Mouse (Mus musculus) ovary, postnatal 14 days (tissue): ENCODE data around the gene Nrgn.

Experiments
- DNase-seq: peaks from one replicate; pipeline ENCODE4 v3.0.0; 2022; ENCODE audit warnings: low spot score

The Nrgn gene

DNA sequence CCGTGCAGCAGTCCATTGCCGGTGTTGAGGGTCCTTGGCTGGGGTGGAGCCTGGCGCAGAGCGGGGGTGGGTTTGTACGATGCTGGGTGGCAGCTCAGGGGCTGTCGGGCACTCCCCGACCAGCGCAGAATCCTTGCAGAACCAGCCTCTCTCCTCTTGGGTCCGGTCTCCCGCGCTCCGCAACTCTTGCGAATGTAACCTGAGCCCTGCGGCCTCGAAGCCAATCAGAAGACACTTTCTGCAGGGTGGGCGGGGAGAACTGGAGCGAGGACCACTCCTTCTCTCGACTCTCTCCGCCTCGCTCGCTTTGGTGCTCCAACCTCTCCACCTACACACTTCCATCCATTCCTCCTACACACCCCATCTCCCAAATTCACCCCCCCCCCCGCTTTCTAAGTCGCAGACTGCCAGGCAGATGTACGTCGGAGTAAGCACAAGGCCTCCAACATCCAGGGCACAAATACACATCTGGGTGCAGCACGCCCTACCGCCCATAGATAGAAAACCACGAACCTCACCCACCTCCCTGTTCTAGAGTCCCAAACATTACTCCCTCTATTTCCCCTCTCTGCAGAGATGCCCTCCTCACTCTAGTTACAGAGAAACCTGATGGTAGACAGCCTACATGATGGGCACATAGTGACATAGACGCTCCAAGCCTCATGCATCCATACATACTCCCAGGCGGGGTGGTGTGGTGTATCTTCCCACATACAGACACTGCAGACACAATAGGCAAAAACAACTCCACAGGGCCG is at the start of gene Nrgn:
Gene Nrgn, minus strand, starts transcription at position 369 of the 758 bp plus-strand sequence.
- peak; percentile 76 for DNase-seq

DNA sequence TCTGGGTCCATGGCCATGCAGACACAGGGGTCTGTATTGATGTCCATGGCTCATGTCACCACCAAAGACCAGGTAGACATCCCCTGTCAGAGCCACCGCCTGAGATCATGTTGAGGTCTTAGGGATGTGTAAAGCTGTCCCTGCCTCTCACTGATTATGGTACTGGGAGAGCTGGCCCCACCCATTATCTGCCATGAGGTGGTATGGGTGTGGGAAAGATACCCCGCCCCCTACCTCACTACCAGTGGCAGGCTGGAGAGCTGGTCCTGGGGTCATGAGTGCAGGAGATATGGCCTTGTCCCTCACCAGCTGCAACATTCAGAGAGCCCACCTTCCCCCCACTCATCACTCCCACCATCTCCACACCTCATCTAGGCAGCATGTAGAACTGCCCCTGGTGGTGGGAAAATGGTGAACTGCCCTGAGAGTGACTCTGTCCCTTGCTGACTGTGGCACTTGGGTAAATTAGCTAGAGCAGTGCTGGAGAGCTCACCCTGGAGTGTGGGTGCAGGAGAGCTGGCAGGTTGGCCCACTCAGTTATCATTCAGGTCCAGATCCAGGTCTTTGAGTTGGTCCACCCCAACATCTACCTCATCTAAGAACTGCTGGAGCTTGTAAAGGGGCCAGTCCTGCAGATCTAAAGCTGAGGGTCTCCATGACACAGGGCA is 48.0 kb upstream of the Nrgn start:
- DNase-seq = no peak

DNA sequence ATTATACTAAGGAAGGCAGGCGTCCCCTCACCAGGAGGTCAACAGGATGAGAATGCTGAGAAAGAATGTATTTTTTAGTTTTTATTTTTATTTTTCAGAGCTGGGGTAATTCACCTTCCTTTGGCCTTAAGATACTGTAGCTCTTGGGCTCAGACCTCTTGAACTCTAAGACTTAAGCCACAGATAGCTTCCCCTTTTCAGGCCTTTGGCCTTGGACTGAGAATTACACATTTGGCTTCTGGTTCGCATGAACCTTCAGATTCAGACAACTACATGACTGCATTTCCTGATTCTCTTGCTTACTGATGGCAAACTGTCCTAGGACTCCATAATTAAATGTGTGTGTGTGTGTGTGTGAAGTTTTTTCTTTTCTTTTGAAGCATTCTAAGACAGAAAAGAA is 45.9 kb upstream of the Nrgn start:
- no peak for DNase-seq

DNA sequence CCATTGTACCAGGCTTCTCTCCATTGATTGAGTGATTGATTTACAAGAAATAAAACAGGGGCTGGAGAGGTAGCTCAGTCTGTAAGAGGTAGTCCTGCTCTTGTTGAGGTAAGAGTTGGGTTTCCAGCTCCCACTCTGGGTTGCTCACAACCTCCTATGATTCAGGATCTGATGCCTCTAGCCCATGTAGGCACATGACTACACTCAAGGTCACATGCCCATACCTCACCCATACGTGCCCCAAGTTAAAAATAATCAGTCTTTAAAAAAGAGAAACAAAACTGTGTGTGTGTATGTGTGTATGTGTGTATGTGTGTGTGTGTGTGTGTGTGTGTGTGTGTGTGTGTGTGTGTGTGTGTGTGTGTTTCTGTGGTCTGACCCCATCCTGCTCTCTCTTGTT is 42.9 kb upstream of the Nrgn start:
- no peak for DNase-seq

DNA sequence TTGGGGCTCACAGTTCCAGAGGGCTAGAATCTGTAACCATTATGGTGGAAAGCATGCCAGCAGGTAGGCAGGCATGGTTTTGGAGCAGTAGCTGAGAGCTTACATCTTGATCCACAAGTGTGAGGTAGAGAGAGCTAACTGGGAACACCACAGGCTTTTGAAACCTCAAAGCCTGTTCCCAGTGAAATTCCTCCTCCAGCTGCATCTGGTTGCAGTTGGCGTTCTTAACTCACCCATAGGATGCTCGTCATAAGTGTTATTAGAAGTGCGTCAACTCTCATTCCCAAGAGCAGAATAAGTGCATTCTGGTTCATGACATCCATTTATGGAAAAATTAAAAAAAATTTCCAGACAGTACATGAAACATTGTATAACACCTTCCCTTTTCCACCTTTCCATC is 41.0 kb upstream of the Nrgn start:
- no peak for DNase-seq

DNA sequence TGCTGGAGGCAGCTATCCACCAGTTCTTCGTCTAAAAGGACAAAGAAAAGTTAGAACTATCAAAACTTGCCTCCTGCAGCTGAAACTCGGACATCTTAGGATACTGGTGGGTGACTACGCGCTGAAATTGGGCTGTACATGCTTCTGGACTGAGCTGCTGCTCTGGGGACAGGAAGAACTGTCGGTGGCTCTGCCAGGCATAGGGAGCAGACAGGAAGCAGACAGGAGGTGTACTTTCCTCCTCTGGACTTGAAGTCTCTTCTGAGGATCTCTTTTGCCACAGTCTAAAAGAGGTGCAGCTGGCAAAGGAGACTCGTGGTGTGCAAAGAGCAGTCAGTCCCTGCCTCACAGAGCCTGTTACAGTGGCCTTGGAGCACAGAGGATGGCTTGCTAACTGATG is 39.9 kb upstream of the Nrgn start:
- DNase-seq = no peak

DNA sequence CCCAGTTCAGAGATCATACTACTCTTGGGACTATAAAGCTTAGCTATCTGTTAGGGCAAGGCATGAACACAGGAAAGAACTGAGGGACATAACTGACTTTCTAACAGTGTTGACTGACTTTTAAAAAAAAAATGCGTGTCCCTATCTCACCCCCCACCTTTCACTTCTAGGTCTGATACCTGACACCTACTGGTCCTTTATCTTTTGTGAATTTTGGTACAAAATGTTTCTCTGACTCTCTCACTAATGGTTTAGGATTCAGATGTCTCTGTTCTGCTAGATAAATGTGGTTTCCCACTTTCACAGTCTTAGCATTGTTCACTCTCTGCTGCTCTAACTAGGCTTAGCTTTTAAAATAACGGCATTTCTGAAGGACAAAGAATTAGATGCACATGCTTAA is 39.3 kb upstream of the Nrgn start:
- DNase-seq = no peak

DNA sequence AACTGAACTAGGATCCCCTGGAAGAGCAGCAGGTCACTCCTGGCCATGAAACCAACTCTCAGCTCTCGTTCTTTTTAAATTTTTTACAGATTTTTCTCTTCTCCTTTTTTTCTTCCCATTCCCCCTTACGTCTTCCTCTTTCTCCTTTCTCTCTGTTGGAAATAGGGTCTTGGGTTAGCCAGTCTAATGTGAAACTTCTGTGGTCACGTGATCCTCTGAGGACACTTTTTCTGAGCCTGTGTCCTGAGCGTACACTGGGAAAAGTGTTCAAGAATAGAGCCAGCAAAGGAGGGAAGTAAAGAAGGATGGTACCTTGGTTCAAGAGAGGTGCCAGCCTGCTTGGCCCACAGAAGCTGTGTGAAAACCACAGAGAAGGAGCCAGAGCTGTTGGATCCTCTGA is 37.7 kb upstream of the Nrgn start:
- no peak for DNase-seq

DNA sequence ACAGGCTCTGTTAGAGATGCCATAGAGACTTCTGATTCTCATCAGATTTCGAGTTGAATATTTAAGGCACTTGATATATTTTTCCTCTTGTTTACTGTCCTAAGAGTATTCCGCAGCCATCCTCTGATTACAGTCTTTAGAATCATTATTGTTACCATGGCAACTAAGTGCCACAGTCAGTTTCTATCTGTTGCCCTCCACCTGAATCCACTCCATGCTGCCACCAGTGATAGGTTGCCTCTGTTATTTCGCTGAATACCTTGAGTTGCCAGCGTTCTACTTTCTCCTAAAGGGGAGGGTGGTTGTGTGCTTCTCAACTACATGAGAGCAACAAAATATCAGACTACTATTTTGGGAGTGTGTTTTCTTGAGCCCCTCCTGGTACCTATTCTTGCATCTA is 34.0 kb upstream of the Nrgn start:
- no peak for DNase-seq

DNA sequence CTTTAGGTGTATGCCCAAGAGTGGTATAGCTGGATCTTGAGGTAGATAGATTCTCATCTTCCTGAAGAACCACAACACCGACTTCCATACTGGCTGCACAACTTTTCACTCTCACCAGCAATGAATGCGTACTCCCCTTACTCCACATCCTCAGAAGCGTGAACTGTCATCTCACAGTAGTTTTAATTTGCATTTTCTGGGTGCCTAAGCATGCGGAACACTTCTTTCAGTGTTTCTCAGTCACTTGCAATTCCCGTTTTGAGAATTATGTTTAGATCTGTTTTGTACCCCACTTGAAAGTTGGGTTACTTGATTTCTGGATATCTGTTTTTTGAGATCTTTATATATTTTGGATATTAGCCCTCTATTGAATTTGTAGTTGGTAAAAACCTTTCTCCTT is 30.9 kb upstream of the Nrgn start:
- no peak for DNase-seq

DNA sequence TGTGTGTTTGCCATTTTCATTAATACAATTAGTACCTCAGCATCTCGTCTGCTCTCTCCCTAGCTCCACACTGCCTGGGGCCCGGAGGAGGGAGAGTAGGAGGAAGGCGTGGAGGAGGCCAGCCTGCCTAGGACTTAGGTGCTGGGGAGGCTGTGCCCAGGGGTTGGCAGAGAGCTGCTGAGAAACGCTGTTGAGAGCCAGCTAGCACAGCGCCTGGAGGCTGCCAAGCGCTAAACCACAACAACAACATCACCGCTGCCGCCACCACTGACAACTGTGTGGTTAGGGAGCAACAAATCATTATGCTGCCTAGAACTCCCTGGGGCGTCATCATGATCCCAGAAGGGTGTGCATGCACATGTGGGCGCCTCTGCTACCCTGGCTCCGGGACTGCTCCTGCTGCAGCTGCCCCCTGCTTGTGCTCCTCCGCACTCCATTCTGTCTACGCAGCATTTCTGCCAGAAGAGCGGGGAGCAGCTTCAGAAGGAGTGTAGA is 23.8 kb upstream of the Nrgn start:
- peak; percentile 26 for DNase-seq

DNA sequence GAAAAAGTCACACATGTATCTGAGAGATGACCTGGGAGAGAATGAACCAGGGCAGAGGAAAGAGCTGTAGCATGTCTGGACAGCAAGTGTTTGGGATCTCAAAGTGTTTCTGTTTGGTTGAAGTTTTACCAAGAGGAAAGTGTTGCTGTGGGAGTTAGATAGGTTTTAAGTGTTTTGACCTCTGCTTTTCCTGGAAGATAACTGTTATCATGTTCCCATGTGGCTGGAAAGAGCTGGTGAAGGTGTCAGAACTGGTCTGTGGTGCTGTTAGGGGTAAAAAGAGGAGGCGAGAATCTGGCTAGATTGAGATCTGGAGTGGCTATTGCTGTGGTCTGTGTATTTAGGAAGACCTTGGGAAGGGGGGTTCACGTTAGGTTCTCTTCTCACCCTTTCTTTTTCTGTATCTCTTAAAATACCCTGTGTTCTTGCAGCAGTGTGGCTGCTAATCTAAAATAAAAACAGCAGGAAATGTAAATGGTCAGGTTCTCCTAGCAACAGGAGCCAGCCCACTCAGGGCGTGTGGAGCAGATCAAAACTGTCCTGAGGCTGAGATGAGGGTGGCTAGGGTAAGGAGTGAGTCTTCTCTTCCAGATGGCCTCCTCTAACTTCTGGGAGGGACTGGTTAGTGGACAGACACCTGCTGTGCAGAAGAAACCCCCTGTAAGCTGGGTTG is 19.6 kb upstream of the Nrgn start:
- no peak for DNase-seq

DNA sequence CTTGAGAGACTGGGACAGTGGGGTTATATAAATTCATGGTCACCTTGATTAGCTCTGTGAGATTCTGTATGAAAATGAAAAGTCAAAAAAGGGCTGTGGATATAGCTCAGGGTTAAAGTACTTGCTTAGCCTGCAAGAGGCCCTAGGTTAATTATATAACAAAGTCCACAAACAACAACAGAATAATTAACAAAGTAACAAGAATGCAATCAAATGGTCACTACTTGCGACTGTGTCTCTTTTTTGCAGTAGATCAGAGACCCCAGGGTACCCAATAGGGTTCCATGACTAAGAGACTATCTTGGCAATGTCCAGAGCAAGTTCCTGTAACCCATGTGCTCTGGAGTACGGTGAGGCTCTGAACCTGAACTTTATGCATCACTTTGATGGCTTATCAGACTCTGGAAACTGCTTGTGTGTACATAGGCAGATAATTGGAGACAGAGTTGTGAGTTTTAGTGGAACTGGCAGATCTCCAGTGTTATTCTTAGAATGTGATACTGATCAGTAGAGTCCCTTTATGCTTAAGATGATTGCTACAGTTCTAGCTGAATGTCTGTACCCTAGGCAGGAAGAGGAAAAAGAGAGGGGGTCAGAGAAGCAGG is 16.6 kb upstream of the Nrgn start:
- no peak for DNase-seq

DNA sequence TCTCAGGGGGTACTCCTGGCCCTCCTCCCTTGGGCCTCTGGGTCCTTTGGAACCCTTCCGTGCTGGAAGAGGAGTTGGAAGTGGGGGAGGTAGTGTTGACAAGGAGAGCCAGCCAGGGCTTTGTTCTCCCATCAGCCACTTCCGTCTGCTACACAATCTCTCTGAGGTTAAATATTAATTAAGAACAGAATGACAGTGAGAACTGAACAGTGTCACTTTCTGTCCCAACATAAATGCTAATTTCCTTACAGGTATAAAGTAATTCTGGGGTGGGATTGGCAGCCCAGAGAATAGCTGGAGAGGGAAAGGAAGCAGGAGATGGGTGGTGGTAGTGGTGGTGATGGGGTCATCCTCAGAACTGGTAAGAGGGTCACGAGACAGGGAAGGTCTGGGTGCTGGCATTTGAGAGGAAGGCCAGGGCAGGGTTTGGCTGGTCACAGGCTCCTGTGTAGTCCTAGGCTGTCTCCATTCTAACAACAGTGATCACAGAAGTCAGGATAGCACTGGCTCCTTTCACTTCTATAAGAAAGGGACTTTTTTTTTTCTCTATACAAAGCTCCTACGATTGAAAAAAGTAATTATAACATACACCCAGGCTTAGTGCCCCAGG is 16.0 kb upstream of the Nrgn start:
- DNase-seq = no peak

DNA sequence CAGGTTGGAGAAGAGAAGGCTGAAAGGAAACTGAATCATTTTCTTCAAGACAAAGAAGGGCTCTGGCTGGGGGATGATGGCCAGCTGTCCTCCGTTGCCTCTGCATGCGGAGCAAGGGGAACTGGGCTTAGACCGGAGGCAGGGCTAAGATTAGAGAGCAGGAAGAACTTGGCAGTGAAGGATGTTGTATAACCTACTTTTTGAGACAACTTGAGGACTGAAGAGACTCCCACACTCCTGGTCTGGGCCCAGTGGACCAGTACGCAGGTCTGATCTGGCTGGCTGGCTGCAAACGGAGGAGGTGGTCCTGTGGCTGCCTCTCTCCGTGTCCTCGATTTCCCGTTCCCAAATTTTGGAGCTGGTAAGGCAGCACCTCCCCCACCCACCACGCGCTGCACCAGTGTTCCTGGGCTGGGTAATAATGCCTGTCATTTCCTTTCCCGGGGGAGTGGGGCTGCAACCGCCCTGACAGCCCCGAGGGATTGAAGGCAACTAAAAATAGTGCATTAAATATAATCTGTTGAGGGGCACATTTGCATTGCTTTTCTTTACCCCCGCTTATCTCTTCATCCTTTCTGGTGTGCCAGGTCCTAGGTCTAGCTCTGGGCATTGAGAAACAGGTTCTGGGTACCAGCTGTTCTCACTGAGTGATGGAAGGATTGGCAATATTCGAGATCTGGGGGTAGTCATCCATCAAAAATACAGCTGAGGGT is 15.3 kb upstream of the Nrgn start:
- DNase-seq = peak; percentile 27

DNA sequence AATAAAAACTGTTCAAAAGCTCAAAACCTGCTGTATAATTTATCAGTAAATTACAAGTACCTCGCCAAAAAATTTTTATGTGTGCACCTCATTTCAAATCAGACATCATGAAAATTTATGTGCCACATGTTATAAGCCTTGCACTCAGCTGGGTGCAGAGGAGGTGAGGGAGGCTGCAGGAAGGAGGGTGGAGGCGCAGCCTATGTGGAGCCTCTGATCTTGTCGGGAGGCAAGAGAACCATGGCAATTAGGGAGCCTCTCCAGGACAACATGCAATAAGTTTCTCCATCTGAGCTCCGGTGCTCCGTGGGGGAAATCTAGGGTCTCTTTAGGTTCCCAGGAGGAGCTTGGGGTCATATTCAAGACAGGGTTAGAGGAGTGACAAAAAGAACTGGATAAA is 14.8 kb upstream of the Nrgn start:
- DNase-seq = no peak

DNA sequence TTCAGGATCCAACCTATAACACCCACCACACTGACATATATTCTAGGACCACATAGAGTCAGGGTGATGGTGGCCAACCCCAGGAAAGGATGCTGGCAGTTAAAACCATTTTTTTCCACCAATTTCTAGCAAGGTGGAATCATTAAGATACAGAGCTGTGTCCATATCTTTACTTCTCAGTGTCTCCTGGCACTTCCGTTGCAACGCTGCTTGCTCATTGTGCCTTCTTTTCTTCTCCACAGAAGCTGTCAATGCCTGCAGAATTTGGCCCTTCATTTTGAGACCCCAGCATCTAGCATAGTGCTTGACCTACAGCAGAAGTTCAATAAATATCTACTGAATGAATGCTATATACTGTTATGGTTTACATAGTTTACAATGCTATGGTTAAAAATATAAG is 14.3 kb upstream of the Nrgn start:
- no peak for DNase-seq

DNA sequence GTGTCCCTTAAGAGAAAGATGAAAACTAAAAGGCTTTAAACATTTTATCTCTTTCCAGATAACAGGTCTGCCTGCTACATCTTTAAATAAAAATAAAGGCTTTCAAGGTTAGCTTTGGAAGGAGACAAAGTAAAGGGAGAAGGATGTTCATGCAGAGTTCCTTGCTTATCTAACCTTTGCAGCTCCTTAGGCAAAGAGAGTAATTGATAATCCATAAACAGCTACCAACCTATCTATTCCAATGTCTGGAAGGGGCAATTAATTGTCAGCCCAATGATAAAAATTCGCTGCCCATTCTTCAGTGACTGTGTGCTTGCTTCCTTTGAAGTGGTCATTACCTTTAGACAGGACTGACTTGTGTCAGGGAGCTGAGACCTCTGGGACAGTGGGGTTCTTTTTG is 11.1 kb upstream of the Nrgn start:
- no peak for DNase-seq

DNA sequence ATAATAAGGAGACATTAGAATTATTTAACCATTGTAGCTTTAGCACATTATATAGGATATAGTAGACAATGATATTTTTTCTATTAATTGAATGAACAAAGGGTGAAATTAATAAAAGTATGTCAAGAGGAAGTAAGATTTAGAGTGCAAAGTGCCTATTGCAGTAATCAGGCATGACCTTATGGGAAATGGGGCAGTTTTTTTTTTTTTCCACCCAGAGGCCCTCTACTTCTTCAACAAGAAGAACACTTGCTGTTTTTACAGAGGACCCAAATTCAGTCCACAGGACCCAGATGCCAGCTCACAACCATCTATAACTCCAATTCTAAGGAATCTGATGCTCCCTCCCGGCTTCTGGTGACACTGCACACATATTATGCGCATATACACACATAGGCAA is 7.9 kb upstream of the Nrgn start:
- DNase-seq = no peak

DNA sequence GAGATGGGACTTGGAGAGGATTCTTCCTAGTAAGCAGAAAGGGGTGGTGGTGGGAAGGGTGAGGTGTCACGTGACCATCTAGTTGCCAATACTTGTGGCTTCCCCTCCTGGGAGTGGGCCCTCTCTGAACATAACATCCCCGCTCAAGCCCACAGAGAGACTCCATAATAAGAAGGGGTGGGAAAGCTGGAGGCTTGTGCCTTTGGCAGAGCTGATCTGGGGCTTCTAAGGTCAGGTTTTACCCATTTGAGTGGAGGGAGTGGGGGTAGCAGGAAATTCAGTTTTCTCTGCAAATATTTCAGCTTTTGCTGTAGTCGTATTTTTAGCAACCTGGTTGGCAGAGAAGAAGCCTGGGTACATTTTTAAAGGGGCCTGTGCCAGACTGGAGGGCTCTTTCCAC is 3.7 kb upstream of the Nrgn start:
- no peak for DNase-seq

DNA sequence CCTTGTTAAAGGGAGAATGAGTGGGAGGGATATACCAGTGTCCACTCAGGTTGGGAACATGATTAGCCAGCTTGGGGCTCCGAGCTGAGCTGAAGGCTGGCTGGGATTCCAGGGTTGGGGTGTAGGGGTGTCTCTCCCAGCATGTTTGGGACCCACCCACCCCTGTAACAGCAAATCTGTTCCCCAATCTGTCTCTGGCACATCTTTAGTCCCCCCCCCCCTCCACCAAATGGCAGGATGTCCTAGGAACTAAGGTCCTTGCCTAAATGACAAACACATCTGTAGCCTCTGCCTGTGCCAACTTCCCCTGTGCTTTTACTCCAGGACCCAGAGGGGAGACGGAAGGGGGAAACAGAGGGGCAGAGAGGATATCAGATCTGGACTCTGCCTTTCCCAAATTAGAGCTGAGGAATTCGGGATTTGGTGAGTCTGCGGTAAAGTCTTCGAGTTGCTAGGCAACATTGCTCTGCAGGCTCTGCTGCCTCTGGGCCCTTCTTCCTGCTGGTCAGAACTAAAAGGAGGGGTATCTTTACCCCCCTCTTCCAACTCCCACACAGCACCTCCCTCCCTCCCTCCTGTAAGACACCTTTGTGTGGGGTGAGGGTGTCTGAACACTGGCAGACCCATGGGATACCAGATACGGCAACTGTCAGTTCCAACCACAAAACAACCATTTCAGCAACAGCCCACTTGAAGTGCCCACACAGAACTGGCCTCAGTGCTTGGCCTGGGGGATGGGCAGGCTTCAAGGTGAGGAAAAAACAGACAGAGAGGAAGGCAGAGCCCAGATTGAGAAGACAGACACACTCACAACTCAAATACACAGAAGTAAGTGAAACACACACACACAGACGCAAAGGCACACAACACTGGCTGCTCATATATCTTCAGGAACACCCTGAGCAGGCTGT is 2.4 kb upstream of the Nrgn start, which contains the start of gene Siae:
Gene Siae, plus strand, starts transcription at position 861 of the 911 bp plus-strand sequence.
- DNase-seq = no peak
